Mouse (Mus musculus): Measurements from ENCODE around the gene Eif2ak3. TPM values are rescaled to one million over a fixed set of nuclear protein-coding genes. Genes with fewer than 3 reads are reported as not detected.

Eif2ak3 gene
- polyA plus RNA-seq, 1 experiment from 2014 or later = 8.4 TPM

- Histone ChIP-seq H3K27ac (replicated peaks; ENCODE audit: low read depth, low read length) (no peak overlapping the region), H3K36me3 (replicated peaks; ENCODE audit: control insufficient read depth, insufficient read depth, low read depth, low read length) (no peaks in the 10 kb centered on the region), H3K4me1 (ENCODE audit: control insufficient read depth, insufficient read depth, low read length) (no peaks in the 10 kb centered on the region), H3K27me3 (ENCODE audit: control insufficient read depth, insufficient read depth, low read length) (no peaks in the 10 kb centered on the region), H3K4me3 (ENCODE audit: low read depth, low read length) (no peak overlapping the region), H3K4me2 (ENCODE audit: low read depth, low read length) (no peak overlapping the region), H3K9me3 (replicated peaks; ENCODE audit: control insufficient read depth, low read length) (no peaks in the 10 kb centered on the region), H3K9ac (replicated peaks; ENCODE audit: low read length) (no peak overlapping the region)
- WGBS = 74% methylated on average over 5 of the region's 5 CpGs
- ATAC-seq (replicated peaks; ENCODE audit: insufficient number of reproducible peaks, low FRiP score, low TSS enrichment, low read depth) = no peak
- no peak for DNase-seq (ENCODE audit: low spot score)
Measured at GRCm38 (mm10) chr6:70840281-70840680, 4.0 kb upstream of the Eif2ak3 start.

- no peaks in the 10 kb centered on the region for H3K27me3 ChIP-seq (ENCODE audit: control insufficient read depth, insufficient read depth, low read length)
- ATAC-seq (replicated peaks; ENCODE audit: insufficient number of reproducible peaks, low FRiP score, low TSS enrichment, low read depth) (no peak), DNase-seq (ENCODE audit: low spot score) (no peak)
- H3K9me3 ChIP-seq (replicated peaks; ENCODE audit: control insufficient read depth, low read length) = no peaks in the 10 kb centered on the region
- no peak overlapping the region for H3K4me2 ChIP-seq (ENCODE audit: low read depth, low read length)
- 58% methylated on average over 5 of the region's 5 CpGs for WGBS
- no peak overlapping the region for H3K27ac ChIP-seq (replicated peaks; ENCODE audit: low read depth, low read length)
- no peak overlapping the region; the same call in 1 of the 2 replicates for H3K9ac ChIP-seq (replicated peaks; ENCODE audit: low read length)
- no peaks in the 10 kb centered on the region for H3K36me3 ChIP-seq (replicated peaks; ENCODE audit: control insufficient read depth, insufficient read depth, low read depth, low read length)
- H3K4me3 ChIP-seq (ENCODE audit: low read depth, low read length) = no peak overlapping the region
- H3K4me1 ChIP-seq (ENCODE audit: control insufficient read depth, insufficient read depth, low read length) = 0 out of 2 replicates have a peak, but pooled peaks cover 3% of the 10 kb centered on the region
Measured at GRCm38 (mm10) chr6:70842991-70843390, 1.3 kb upstream of the Eif2ak3 start.

GRCm38 (mm10) chr6:70844896-70845646 is 756 bp downstream of the Eif2ak3 start:
- Histone ChIP-seq H3K4me3 (ENCODE audit: low read depth, low read length) (peak overlapping the region; percentile 84), H3K9me3 (replicated peaks; ENCODE audit: control insufficient read depth, low read length) (no peaks in the 10 kb centered on the region), H3K4me2 (ENCODE audit: low read depth, low read length) (peak overlapping the region; percentile 76), H3K36me3 (replicated peaks; ENCODE audit: control insufficient read depth, insufficient read depth, low read depth, low read length) (no peaks in the 10 kb centered on the region), H3K27ac (replicated peaks; ENCODE audit: low read depth, low read length) (no peak overlapping the region), H3K27me3 (ENCODE audit: control insufficient read depth, insufficient read depth, low read length) (no peaks in the 10 kb centered on the region), H3K9ac (replicated peaks; ENCODE audit: low read length) (peak overlapping the region; percentile 69), H3K4me1 (ENCODE audit: control insufficient read depth, insufficient read depth, low read length) (0 out of 2 replicates have a peak, but pooled peaks cover 3% of the 10 kb centered on the region)
- ATAC-seq (replicated peaks; ENCODE audit: insufficient number of reproducible peaks, low FRiP score, low TSS enrichment, low read depth) = no peak
- peak; percentile 7 for DNase-seq (ENCODE audit: low spot score)
- 1% methylated on average over 38 of the region's 38 CpGs for WGBS

- Histone ChIP-seq H3K27ac (replicated peaks; ENCODE audit: low read depth, low read length) (no peak overlapping the region), H3K4me2 (ENCODE audit: low read depth, low read length) (no peak overlapping the region)
Measured at GRCm38 (mm10) chr6:70847386-70847785, 3.1 kb downstream of the Eif2ak3 start.

GRCm38 (mm10) chr6:70853371-70853770 is 9.1 kb downstream of the Eif2ak3 start:
- WGBS = 81% methylated on average over 4 of the region's 4 CpGs
- H3K4me2 ChIP-seq (ENCODE audit: low read depth, low read length) = no peak overlapping the region
- no peak overlapping the region for H3K27ac ChIP-seq (replicated peaks; ENCODE audit: low read depth, low read length)
- H3K9ac ChIP-seq (replicated peaks; ENCODE audit: low read length) = no peak overlapping the region
- no peak for DNase-seq (ENCODE audit: low spot score)
- H3K4me3 ChIP-seq (ENCODE audit: low read depth, low read length) = no peak overlapping the region
- no peaks in the 10 kb centered on the region for H3K4me1 ChIP-seq (ENCODE audit: control insufficient read depth, insufficient read depth, low read length)
- no peaks in the 10 kb centered on the region for H3K9me3 ChIP-seq (replicated peaks; ENCODE audit: control insufficient read depth, low read length)
- H3K36me3 ChIP-seq (replicated peaks; ENCODE audit: control insufficient read depth, insufficient read depth, low read depth, low read length) = no peaks in the 10 kb centered on the region
- no peaks in the 10 kb centered on the region for H3K27me3 ChIP-seq (ENCODE audit: control insufficient read depth, insufficient read depth, low read length)
- ATAC-seq (replicated peaks; ENCODE audit: insufficient number of reproducible peaks, low FRiP score, low TSS enrichment, low read depth) = no peak

More at GRCm38 (mm10) chr6:70847386-70847785, 3.1 kb downstream of the Eif2ak3 start:
- WGBS = 30% methylated on average over 3 of the region's 3 CpGs
- 0 out of 2 replicates have a peak, but pooled peaks cover 3% of the 10 kb centered on the region for H3K4me1 ChIP-seq (ENCODE audit: control insufficient read depth, insufficient read depth, low read length)
- H3K36me3 ChIP-seq (replicated peaks; ENCODE audit: control insufficient read depth, insufficient read depth, low read depth, low read length) = no peaks in the 10 kb centered on the region
- H3K4me3 ChIP-seq (ENCODE audit: low read depth, low read length) = no peak overlapping the region
- no peak for ATAC-seq (replicated peaks; ENCODE audit: insufficient number of reproducible peaks, low FRiP score, low TSS enrichment, low read depth)
- H3K9me3 ChIP-seq (replicated peaks; ENCODE audit: control insufficient read depth, low read length) = no peaks in the 10 kb centered on the region
- DNase-seq (ENCODE audit: low spot score) = no peak
- H3K9ac ChIP-seq (replicated peaks; ENCODE audit: low read length) = peak overlapping the region; percentile 10; the same call in 1 of the 2 replicates
- H3K27me3 ChIP-seq (ENCODE audit: control insufficient read depth, insufficient read depth, low read length) = no peaks in the 10 kb centered on the region

- no peak for DNase-seq (ENCODE audit: low spot score)
- WGBS = 89% methylated on average over 13 of the region's 13 CpGs
- Histone ChIP-seq H3K9me3 (replicated peaks; ENCODE audit: control insufficient read depth, low read length) (no peaks in the 10 kb centered on the region), H3K4me3 (ENCODE audit: low read depth, low read length) (no peak overlapping the region), H3K4me2 (ENCODE audit: low read depth, low read length) (no peak overlapping the region), H3K27ac (replicated peaks; ENCODE audit: low read depth, low read length) (no peak overlapping the region), H3K9ac (replicated peaks; ENCODE audit: low read length) (no peak overlapping the region), H3K4me1 (ENCODE audit: control insufficient read depth, insufficient read depth, low read length) (no peaks in the 10 kb centered on the region), H3K27me3 (ENCODE audit: control insufficient read depth, insufficient read depth, low read length) (no peaks in the 10 kb centered on the region), H3K36me3 (replicated peaks; ENCODE audit: control insufficient read depth, insufficient read depth, low read depth, low read length) (no peaks in the 10 kb centered on the region)
- no peak for ATAC-seq (replicated peaks; ENCODE audit: insufficient number of reproducible peaks, low FRiP score, low TSS enrichment, low read depth)
Measured at GRCm38 (mm10) chr6:70855529-70856309, 11.4 kb downstream of the Eif2ak3 start.

GRCm38 (mm10) chr6:70862726-70863125 is 18.4 kb downstream of the Eif2ak3 start:
- no peak overlapping the region for H3K4me2 ChIP-seq (ENCODE audit: low read depth, low read length)
- 86% methylated on average over 7 of the region's 7 CpGs for WGBS
- DNase-seq (ENCODE audit: low spot score) (no peak), ATAC-seq (replicated peaks; ENCODE audit: insufficient number of reproducible peaks, low FRiP score, low TSS enrichment, low read depth) (no peak)
- H3K4me3 ChIP-seq (ENCODE audit: low read depth, low read length) = no peak overlapping the region
- H3K4me1 ChIP-seq (ENCODE audit: control insufficient read depth, insufficient read depth, low read length) = no peaks in the 10 kb centered on the region
- H3K27ac ChIP-seq (replicated peaks; ENCODE audit: low read depth, low read length) = no peak overlapping the region
- no peaks in the 10 kb centered on the region for H3K27me3 ChIP-seq (ENCODE audit: control insufficient read depth, insufficient read depth, low read length)
- no peaks in the 10 kb centered on the region for H3K9me3 ChIP-seq (replicated peaks; ENCODE audit: control insufficient read depth, low read length)
- H3K36me3 ChIP-seq (replicated peaks; ENCODE audit: control insufficient read depth, insufficient read depth, low read depth, low read length) = no peaks in the 10 kb centered on the region
- no peak overlapping the region for H3K9ac ChIP-seq (replicated peaks; ENCODE audit: low read length)

- Histone ChIP-seq H3K27me3 (ENCODE audit: control insufficient read depth, insufficient read depth, low read length) (no peaks in the 10 kb centered on the region), H3K4me1 (ENCODE audit: control insufficient read depth, insufficient read depth, low read length) (no peaks in the 10 kb centered on the region), H3K4me2 (ENCODE audit: low read depth, low read length) (no peak overlapping the region), H3K9me3 (replicated peaks; ENCODE audit: control insufficient read depth, low read length) (no peaks in the 10 kb centered on the region), H3K9ac (replicated peaks; ENCODE audit: low read length) (no peak overlapping the region), H3K36me3 (replicated peaks; ENCODE audit: control insufficient read depth, insufficient read depth, low read depth, low read length) (no peaks in the 10 kb centered on the region), H3K27ac (replicated peaks; ENCODE audit: low read depth, low read length) (no peak overlapping the region), H3K4me3 (ENCODE audit: low read depth, low read length) (no peak overlapping the region)
- DNase-seq (ENCODE audit: low spot score) = no peak
- WGBS = 90% methylated on average over 6 of the region's 6 CpGs
- no peak for ATAC-seq (replicated peaks; ENCODE audit: insufficient number of reproducible peaks, low FRiP score, low TSS enrichment, low read depth)
Measured at GRCm38 (mm10) chr6:70864285-70864684, 20.0 kb downstream of the Eif2ak3 start.

Data from embryonic facial prominence, embryonic 11.5 days (tissue).